Mouse (Mus musculus): Measurements from ENCODE around the gene Gzmm. TPM values are rescaled to one million over a fixed set of nuclear protein-coding genes. Genes with fewer than 3 reads are reported as not detected.

Gene Gzmm
- total RNA-seq, 2 experiments from 2014 or later: 1.2 to 1.5 TPM

Other genes starting within 250 kb of the Gzmm start
- gene Vmn2r83, start 220.3 kb upstream of the Gzmm start, total RNA-seq (2021): not detected
- 1 to 10 TPM; 3.2 to 3.7 TPM for gene Plpp2, start 155.2 kb upstream of the Gzmm start, total RNA-seq (2021)
- gene Mier2, start 133.8 kb upstream of the Gzmm start, total RNA-seq (2021): 10 to 100 TPM; 47.5 to 50.2 TPM
- not detected for gene Theg, start 101.7 kb upstream of the Gzmm start, total RNA-seq (2021)
- gene C2cd4c, start 75.0 kb upstream of the Gzmm start, total RNA-seq (2021): 10 to 100 TPM; 13.3 to 14.2 TPM
- gene Shc2, start 51.1 kb upstream of the Gzmm start, total RNA-seq (2021): 10 to 100 TPM; 47.1 to 50.7 TPM
- gene Odf3l2, start 43.3 kb upstream of the Gzmm start, total RNA-seq (2021): under 1 TPM; 0.39 to 0.73 TPM
- under 1 TPM; 0.47 to 0.49 TPM for gene Madcam1, start 24.5 kb upstream of the Gzmm start, total RNA-seq (2021)
- gene Tpgs1, start 19.7 kb upstream of the Gzmm start, total RNA-seq (2021): 10 to 100 TPM; 69.6 to 72.6 TPM
- 10 to 100 TPM; 64.9 to 66.8 TPM for gene Cdc34, start 6.8 kb upstream of the Gzmm start, total RNA-seq (2021)
- gene Bsg, start 15.5 kb downstream of the Gzmm start, total RNA-seq (2021): 100 to 1,000 TPM; 697 to 706 TPM
- gene Hcn2, start 27.6 kb downstream of the Gzmm start, total RNA-seq (2021): 10 to 100 TPM; 75.5 to 80.0 TPM
- gene Polrmt, start 57.6 kb downstream of the Gzmm start, total RNA-seq (2021): 10 to 100 TPM; 40.1 to 43.7 TPM
- 1 to 10 TPM; 1.9 to 3.0 TPM for gene Fgf22, start 66.1 kb downstream of the Gzmm start, total RNA-seq (2021)
- gene Rnf126, start 77.9 kb downstream of the Gzmm start, total RNA-seq (2021): 10 to 100 TPM; 90.7 to 95.8 TPM
- gene Fstl3, start 88.3 kb downstream of the Gzmm start, total RNA-seq (2021): 1 to 10 TPM; 1.7 to 2.6 TPM
- under 1 TPM; 0.32 to 0.54 TPM for gene Prss57, start 101.9 kb downstream of the Gzmm start, total RNA-seq (2021)
- gene Palm, start 104.6 kb downstream of the Gzmm start, total RNA-seq (2021): 100 to 1,000 TPM; 430 to 432 TPM
- under 1 TPM; 0.30 to 0.51 TPM for gene Misp, start 132.0 kb downstream of the Gzmm start, total RNA-seq (2021)
- 10 to 100 TPM; 58.2 to 62.2 TPM for gene Ptbp1, start 165.4 kb downstream of the Gzmm start, total RNA-seq (2021)
- gene Prtn3, start 185.5 kb downstream of the Gzmm start, total RNA-seq (2021): 1 to 10 TPM; 4.5 to 5.2 TPM
- gene Plppr3, start 185.6 kb downstream of the Gzmm start, total RNA-seq (2021): 100 to 1,000 TPM; 135 to 142 TPM
- gene Elane, start 197.2 kb downstream of the Gzmm start, total RNA-seq (2021): not detected
- not detected for gene Cfd, start 201.8 kb downstream of the Gzmm start, total RNA-seq (2021)
- gene Med16, start 219.9 kb downstream of the Gzmm start, total RNA-seq (2021): 10 to 100 TPM; 55.4 to 61.9 TPM
- gene Gm26602, start 221.8 kb downstream of the Gzmm start, total RNA-seq (2021): not detected
- gene Kiss1r, start 228.0 kb downstream of the Gzmm start, total RNA-seq (2021): 1 to 10 TPM; 6.8 to 8.4 TPM
- gene R3hdm4, start 232.2 kb downstream of the Gzmm start, total RNA-seq (2021): 100 to 1,000 TPM; 389 to 406 TPM
- 1 to 10 TPM; 6.0 to 7.1 TPM for gene Arid3a, start 238.0 kb downstream of the Gzmm start, total RNA-seq (2021)